Mouse (Mus musculus): ENCODE measurements around the gene Stra6l. TPM values are rescaled to one million over a fixed set of nuclear protein-coding genes. Genes with fewer than 3 reads are reported as not detected.

Gene Stra6l
- 0.65 and 1.2 TPM in 2 replicates for polyA plus RNA-seq (2016; fragmentation: Nextera tagmentation; extraction: Ambion mirVana)

GRCm38 (mm10) chr4:45848109-45848824 is at the start of gene Stra6l:
Gene Stra6l, plus strand, starts transcription at chr4:45848664.
- no peak within 1 kb of the TSS for H3K9ac ChIP-seq
- H3K4me3 ChIP-seq (replicated peaks) = no peak within 1 kb of the TSS
- H3K4me1 ChIP-seq = peaks cover 22% of the 10 kb centered on the region
- peaks cover 19% of the 10 kb centered on the region; the same call in 1 of the 2 replicates for H3K27me3 ChIP-seq
- H3K36me3 ChIP-seq (replicated peaks) = no peaks in the 10 kb centered on the region
- no peak for ATAC-seq (ENCODE audit: low FRiP score)
- no peaks in the 10 kb centered on the region for H3K9me3 ChIP-seq
- H3K27ac ChIP-seq = no peak within 1 kb of the TSS
- WGBS = 78% methylated on average over 10 of the region's 10 CpGs
- H3K4me2 ChIP-seq = no peak within 1 kb of the TSS

- Histone ChIP-seq H3K36me3 (replicated peaks) (peaks cover 16% of the 10 kb centered on the region), H3K4me3 (replicated peaks) (peak within 1 kb of the TSS; percentile 44), H3K27me3 (peaks cover 4% of the 10 kb centered on the region; the same call in 1 of the 2 replicates), H3K4me2 (peak within 1 kb of the TSS; percentile 82), H3K4me1 (peaks cover 23% of the 10 kb centered on the region), H3K9me3 (no peaks in the 10 kb centered on the region), H3K9ac (peak within 1 kb of the TSS; percentile 54), H3K27ac (peak within 1 kb of the TSS; percentile 65)
- WGBS = under 1% methylated on average over 26 of the region's 26 CpGs
- ATAC-seq (ENCODE audit: low FRiP score) = peak; percentile 86
Measured at GRCm38 (mm10) chr4:45798964-45799363, 49.5 kb upstream of the Stra6l start, which contains the start of gene Aldh1b1. Gene Aldh1b1, plus strand, starts transcription at chr4:45799022.

- Histone ChIP-seq H3K4me1 (peaks cover 23% of the 10 kb centered on the region), H3K36me3 (replicated peaks) (peaks cover 19% of the 10 kb centered on the region), H3K27me3 (peaks cover 4% of the 10 kb centered on the region; the same call in 1 of the 2 replicates), H3K4me3 (replicated peaks) (no peak overlapping the region), H3K9ac (no peak overlapping the region), H3K27ac (no peak overlapping the region), H3K4me2 (no peak overlapping the region), H3K9me3 (no peaks in the 10 kb centered on the region)
- no peak for ATAC-seq (ENCODE audit: low FRiP score)
- WGBS = 39% methylated on average over 3 of the region's 3 CpGs
Measured at GRCm38 (mm10) chr4:45799956-45800537, 48.4 kb upstream of the Stra6l start.

GRCm38 (mm10) chr4:45802900-45803299 is 45.6 kb upstream of the Stra6l start:
- Histone ChIP-seq H3K27ac (no peak overlapping the region), H3K4me1 (peaks cover 20% of the 10 kb centered on the region), H3K27me3 (no peaks in the 10 kb centered on the region), H3K4me3 (replicated peaks) (no peak overlapping the region), H3K36me3 (replicated peaks) (peaks cover 24% of the 10 kb centered on the region), H3K4me2 (no peak overlapping the region), H3K9me3 (no peaks in the 10 kb centered on the region), H3K9ac (no peak overlapping the region)
- 95% methylated on average over 14 of the region's 14 CpGs for WGBS
- no peak for ATAC-seq (ENCODE audit: low FRiP score)

GRCm38 (mm10) chr4:45808034-45808433 is 40.4 kb upstream of the Stra6l start:
- 0 out of 2 replicates have a peak, but pooled peaks cover 5% of the 10 kb centered on the region for H3K27me3 ChIP-seq
- no peaks in the 10 kb centered on the region for H3K9me3 ChIP-seq
- 24% methylated on average over 7 of the region's 7 CpGs for WGBS
- peaks cover 59% of the 10 kb centered on the region for H3K36me3 ChIP-seq (replicated peaks)
- peak overlapping the region; percentile 53; the same call in 1 of the 2 replicates for H3K27ac ChIP-seq
- no peak for ATAC-seq (ENCODE audit: low FRiP score)
- H3K4me1 ChIP-seq = peaks cover 12% of the 10 kb centered on the region; the same call in 1 of the 2 replicates
- H3K4me3 ChIP-seq (replicated peaks) = no peak overlapping the region
- H3K9ac ChIP-seq = no peak overlapping the region
- no peak overlapping the region for H3K4me2 ChIP-seq

GRCm38 (mm10) chr4:45811250-45811649 is 37.2 kb upstream of the Stra6l start:
- no peak for ATAC-seq (ENCODE audit: low FRiP score)
- Histone ChIP-seq H3K4me3 (replicated peaks) (no peak overlapping the region), H3K36me3 (replicated peaks) (peaks cover 75% of the 10 kb centered on the region), H3K4me2 (no peak overlapping the region), H3K4me1 (peaks cover 21% of the 10 kb centered on the region), H3K27ac (0 out of 2 replicates have a peak overlapping the region, but pooled peaks have one; percentile 53), H3K9me3 (no peaks in the 10 kb centered on the region), H3K27me3 (0 out of 2 replicates have a peak, but pooled peaks cover 5% of the 10 kb centered on the region), H3K9ac (no peak overlapping the region)
- 14% methylated on average over 8 of the region's 8 CpGs for WGBS

- H3K9me3 ChIP-seq = no peaks in the 10 kb centered on the region
- 24% methylated on average over 7 of the region's 7 CpGs for WGBS
- peaks cover 49% of the 10 kb centered on the region for H3K4me1 ChIP-seq
- no peak overlapping the region for H3K9ac ChIP-seq
- H3K27me3 ChIP-seq = 0 out of 2 replicates have a peak, but pooled peaks cover 3% of the 10 kb centered on the region
- H3K36me3 ChIP-seq (replicated peaks) = peaks cover 49% of the 10 kb centered on the region
- no peak overlapping the region for H3K4me2 ChIP-seq
- H3K4me3 ChIP-seq (replicated peaks) = no peak overlapping the region
- peak overlapping the region; percentile 50; the same call in 1 of the 2 replicates for H3K27ac ChIP-seq
- no peak for ATAC-seq (ENCODE audit: low FRiP score)
Measured at GRCm38 (mm10) chr4:45815542-45815941, 32.9 kb upstream of the Stra6l start.

GRCm38 (mm10) chr4:45818814-45819207 is 29.7 kb upstream of the Stra6l start:
- Histone ChIP-seq H3K4me3 (replicated peaks) (peak overlapping the region; percentile 20), H3K27me3 (0 out of 2 replicates have a peak, but pooled peaks cover 4% of the 10 kb centered on the region), H3K4me2 (peak overlapping the region; percentile 44), H3K9ac (peak overlapping the region; percentile 36), H3K4me1 (peaks cover 79% of the 10 kb centered on the region), H3K36me3 (replicated peaks) (peaks cover 38% of the 10 kb centered on the region), H3K9me3 (no peaks in the 10 kb centered on the region), H3K27ac (peak overlapping the region; percentile 98)
- peak; percentile 20 for ATAC-seq (ENCODE audit: low FRiP score)
- 9% methylated on average over 3 of the region's 4 CpGs for WGBS

- peak; percentile 75 for ATAC-seq (ENCODE audit: low FRiP score)
- H3K36me3 ChIP-seq (replicated peaks) = peaks cover 33% of the 10 kb centered on the region
- peak overlapping the region; percentile 44 for H3K4me2 ChIP-seq
- peak overlapping the region; percentile 36 for H3K9ac ChIP-seq
- peak overlapping the region; percentile 98 for H3K27ac ChIP-seq
- H3K4me3 ChIP-seq (replicated peaks) = peak overlapping the region; percentile 20
- H3K4me1 ChIP-seq = peaks cover 84% of the 10 kb centered on the region
- no peaks in the 10 kb centered on the region for H3K9me3 ChIP-seq
- WGBS = under 1% methylated on average over 17 of the region's 17 CpGs
- 0 out of 2 replicates have a peak, but pooled peaks cover 4% of the 10 kb centered on the region for H3K27me3 ChIP-seq
Measured at GRCm38 (mm10) chr4:45819208-45819931, 29.1 kb upstream of the Stra6l start.

- H3K4me1 ChIP-seq = peaks cover 93% of the 10 kb centered on the region
- H3K9ac ChIP-seq = peak overlapping the region; percentile 36; the same call in 1 of the 2 replicates
- 40% methylated on average over 8 of the region's 8 CpGs for WGBS
- peaks cover 10% of the 10 kb centered on the region; the same call in 1 of the 2 replicates for H3K27me3 ChIP-seq
- peak overlapping the region; percentile 20 for H3K4me3 ChIP-seq (replicated peaks)
- H3K4me2 ChIP-seq = peak overlapping the region; percentile 44
- no peak for ATAC-seq (ENCODE audit: low FRiP score)
- H3K9me3 ChIP-seq = no peaks in the 10 kb centered on the region
- peaks cover 24% of the 10 kb centered on the region for H3K36me3 ChIP-seq (replicated peaks)
- H3K27ac ChIP-seq = peak overlapping the region; percentile 98
Measured at GRCm38 (mm10) chr4:45820074-45820830, 28.2 kb upstream of the Stra6l start.

- H3K4me2 ChIP-seq = peak overlapping the region; percentile 4; the same call in 1 of the 2 replicates
- peaks cover 18% of the 10 kb centered on the region for H3K36me3 ChIP-seq (replicated peaks)
- peak overlapping the region; percentile 98; the same call in 1 of the 2 replicates for H3K27ac ChIP-seq
- peaks cover 23% of the 10 kb centered on the region for H3K27me3 ChIP-seq
- no peaks in the 10 kb centered on the region for H3K9me3 ChIP-seq
- WGBS = 56% methylated on average over 3 of the region's 3 CpGs
- H3K9ac ChIP-seq = no peak overlapping the region
- peaks cover 85% of the 10 kb centered on the region for H3K4me1 ChIP-seq
- no peak overlapping the region for H3K4me3 ChIP-seq (replicated peaks)
- ATAC-seq (ENCODE audit: low FRiP score) = no peak
Measured at GRCm38 (mm10) chr4:45821995-45822394, 26.5 kb upstream of the Stra6l start.

All from forebrain, embryonic 12.5 days (tissue).